Mouse (Mus musculus) midbrain, embryonic 15.5 days (tissue): ENCODE results near the gene Clec12a. TPM values are rescaled to one million over a fixed set of nuclear protein-coding genes. Genes with fewer than 3 reads are reported as not detected.

ENCODE experiments used
- ATAC-seq: fragments of 200-750 bp; cut with Nextera tagmentation; replicated peaks from 2 replicates; pipeline ENCODE4 v1.8.0; 2017; ENCODE audit warnings: moderate TSS enrichment
- H3K27ac ChIP-seq: fragments of 300-500 bp; sonication (generic); 2 replicates; pipeline ENCODE4 v1.5.1; 2015; ENCODE audit warnings: mild to moderate bottlenecking, inconsistent platforms
- H3K27me3 ChIP-seq: fragments of 300-500 bp; sonication (generic); replicated peaks from 2 replicates; pipeline ENCODE4 v1.6.1; 2015; ENCODE audit warnings: inconsistent platforms
- H3K36me3 ChIP-seq: fragments of 300-500 bp; sonication (generic); replicated peaks from 2 replicates; pipeline ENCODE4 v1.6.1; 2015; ENCODE audit warnings: inconsistent platforms
- H3K4me1 ChIP-seq: fragments of 300-500 bp; sonication (generic); 2 replicates; pipeline ENCODE4 v1.6.1; 2015; ENCODE audit warnings: inconsistent platforms
- H3K4me2 ChIP-seq: fragments of 300-500 bp; sonication (generic); 2 replicates; pipeline ENCODE4 v1.6.1; 2015; ENCODE audit warnings: inconsistent platforms, mild to moderate bottlenecking, moderate library complexity
- H3K4me3 ChIP-seq: fragments of 300-500 bp; sonication (generic); 2 replicates; pipeline ENCODE4 v1.5.1; 2015; ENCODE audit warnings: mild to moderate bottlenecking, inconsistent platforms
- H3K9ac ChIP-seq: fragments of 300-500 bp; sonication (generic); 2 replicates; pipeline ENCODE4 v1.6.1; 2015; ENCODE audit warnings: mild to moderate bottlenecking, inconsistent platforms
- H3K9me3 ChIP-seq: fragments of 300-500 bp; sonication (generic); 2 replicates; pipeline ENCODE4 v1.6.1; 2016; ENCODE audit warnings: inconsistent platforms
- WGBS: fragments of 180-500 bp; shearing (Covaris S2); methylation state at CpG from one replicate; pipeline ENCODE4 v1.1.7; 2015; ENCODE audit warnings: mixed read lengths; 5-methylcytosine and 5-hydroxymethylcytosine counted together
- polyA plus RNA-seq: library from polyadenylated mRNA; unstranded; fragments of >200 nt; fragmentation: Nextera tagmentation; extraction: Ambion mirVana; gene quantifications from 2 replicates; pipeline ENCODE4 v1.2.1, GENCODE M21; 2015

Gene Clec12a
- polyA plus RNA-seq, 1 experiment from 2014 or later = 0.17 TPM

- ATAC-seq = no peak
- H3K4me2 ChIP-seq = no peak overlapping the region
- H3K4me1 ChIP-seq = no peaks in the 10 kb centered on the region
- 0 out of 2 replicates have a peak, but pooled peaks cover 3% of the 10 kb centered on the region for H3K9me3 ChIP-seq
- 78% methylated on average over 3 of the region's 3 CpGs for WGBS
- no peak overlapping the region for H3K4me3 ChIP-seq
- no peak overlapping the region for H3K27ac ChIP-seq
- H3K36me3 ChIP-seq = no peaks in the 10 kb centered on the region
- no peak overlapping the region for H3K9ac ChIP-seq
- H3K27me3 ChIP-seq = no peaks in the 10 kb centered on the region
Measured at GRCm38 (mm10) chr6:129344408-129344807, 1.9 kb downstream of the Clec12a start.

DNA sequence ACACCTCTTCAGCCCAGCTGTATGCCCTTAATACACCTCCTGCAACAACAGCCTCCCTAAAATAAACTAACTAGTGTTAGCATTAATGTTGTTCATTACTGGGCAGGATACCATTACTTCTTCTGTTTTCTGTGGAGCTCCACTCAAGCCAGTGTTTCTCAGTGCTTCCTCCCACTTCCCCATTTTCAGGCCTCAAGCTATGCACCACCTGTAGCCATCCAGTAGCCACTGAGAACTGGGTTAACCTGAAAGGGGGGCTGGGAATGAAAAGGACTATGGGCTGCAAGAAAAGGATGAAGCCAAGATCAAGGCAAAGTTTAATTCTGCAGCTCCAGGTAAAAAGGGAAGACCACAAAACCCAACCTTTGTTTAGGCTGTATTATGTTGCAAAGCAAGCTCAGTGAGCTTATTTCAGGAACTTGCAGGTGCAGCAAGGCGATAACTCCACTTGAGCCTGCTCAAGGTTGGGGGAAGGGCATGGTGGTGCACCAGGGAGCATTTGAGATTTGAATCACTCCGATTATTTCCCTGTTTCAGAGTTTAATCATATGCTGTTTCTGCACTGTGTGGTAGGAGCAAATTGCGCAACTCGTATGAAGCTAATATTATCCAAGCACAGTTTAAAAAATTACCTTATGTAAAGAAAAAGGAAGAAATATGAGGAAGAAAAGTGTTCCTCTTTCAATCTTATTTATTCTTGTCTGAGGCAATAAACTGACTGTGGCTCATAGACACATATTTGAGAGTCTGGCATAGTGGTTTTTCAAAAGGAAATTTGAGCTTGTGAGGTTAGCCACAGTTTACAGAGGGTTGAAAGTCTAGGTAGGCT is 7.2 kb downstream of the Clec12a start:
- ATAC-seq = no peak
- Histone ChIP-seq H3K27ac (no peak overlapping the region), H3K9me3 (0 out of 2 replicates have a peak, but pooled peaks cover 3% of the 10 kb centered on the region), H3K36me3 (no peaks in the 10 kb centered on the region), H3K4me2 (no peak overlapping the region), H3K9ac (no peak overlapping the region), H3K4me3 (no peak overlapping the region), H3K27me3 (no peaks in the 10 kb centered on the region), H3K4me1 (no peaks in the 10 kb centered on the region)
- WGBS = 61% methylated on average over 4 of the region's 4 CpGs

- ATAC-seq = no peak
- no peak overlapping the region for H3K4me2 ChIP-seq
Measured at GRCm38 (mm10) chr6:129351091-129351490, 8.6 kb downstream of the Clec12a start.

DNA sequence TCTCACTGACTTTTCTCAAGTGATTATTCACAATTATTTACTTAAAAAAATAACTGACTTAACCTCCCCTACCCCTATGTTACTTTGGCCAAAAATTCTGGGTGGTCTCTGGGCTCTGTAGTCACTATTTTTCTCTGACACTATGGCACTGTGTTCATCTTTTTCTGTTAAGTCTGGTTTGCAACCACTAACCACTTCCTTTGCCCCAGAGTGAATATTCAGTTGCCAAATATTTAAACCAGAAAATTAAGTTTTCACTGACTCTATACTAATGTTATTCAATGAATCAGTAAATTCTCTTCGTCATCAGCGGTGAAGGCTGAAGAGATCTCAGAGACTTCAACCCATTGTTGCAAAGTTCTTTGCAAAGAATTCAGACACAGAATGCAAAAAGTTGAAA is 13.3 kb downstream of the Clec12a start:
- H3K36me3 ChIP-seq = no peaks in the 10 kb centered on the region
- no peaks in the 10 kb centered on the region for H3K27me3 ChIP-seq
- WGBS = 98% methylated on average over 2 of the region's 2 CpGs
- no peak for ATAC-seq
- no peak overlapping the region for H3K4me3 ChIP-seq
- no peaks in the 10 kb centered on the region for H3K4me1 ChIP-seq
- no peak overlapping the region for H3K9ac ChIP-seq
- no peak overlapping the region for H3K27ac ChIP-seq
- H3K4me2 ChIP-seq = no peak overlapping the region
- H3K9me3 ChIP-seq = no peaks in the 10 kb centered on the region

More at GRCm38 (mm10) chr6:129351091-129351490, 8.6 kb downstream of the Clec12a start:
- 0 out of 2 replicates have a peak, but pooled peaks cover 3% of the 10 kb centered on the region for H3K9me3 ChIP-seq
- no peaks in the 10 kb centered on the region for H3K4me1 ChIP-seq
- no peak overlapping the region for H3K27ac ChIP-seq
- H3K27me3 ChIP-seq = no peaks in the 10 kb centered on the region
- H3K9ac ChIP-seq = no peak overlapping the region
- 95% methylated on average over 3 of the region's 3 CpGs for WGBS
- H3K36me3 ChIP-seq = no peaks in the 10 kb centered on the region
- no peak overlapping the region for H3K4me3 ChIP-seq

- Histone ChIP-seq H3K4me1 (no peaks in the 10 kb centered on the region), H3K36me3 (no peaks in the 10 kb centered on the region), H3K9ac (no peak overlapping the region), H3K9me3 (no peaks in the 10 kb centered on the region), H3K4me2 (no peak overlapping the region), H3K27me3 (no peaks in the 10 kb centered on the region), H3K4me3 (no peak overlapping the region), H3K27ac (no peak overlapping the region)
- no peak for ATAC-seq
Measured at GRCm38 (mm10) chr6:129356430-129356829, 13.9 kb downstream of the Clec12a start.

GRCm38 (mm10) chr6:129359515-129359914 is 17.0 kb downstream of the Clec12a start:
- no peak overlapping the region for H3K4me2 ChIP-seq
- H3K4me3 ChIP-seq = no peak overlapping the region
- no peaks in the 10 kb centered on the region for H3K36me3 ChIP-seq
- no peaks in the 10 kb centered on the region for H3K4me1 ChIP-seq
- WGBS = 91% methylated on average over 2 of the region's 2 CpGs
- H3K27ac ChIP-seq = no peak overlapping the region
- no peaks in the 10 kb centered on the region for H3K9me3 ChIP-seq
- H3K9ac ChIP-seq = no peak overlapping the region
- ATAC-seq = no peak
- no peaks in the 10 kb centered on the region for H3K27me3 ChIP-seq

GRCm38 (mm10) chr6:129363942-129364341 is 21.5 kb downstream of the Clec12a start:
- Histone ChIP-seq H3K36me3 (no peaks in the 10 kb centered on the region), H3K9ac (no peak overlapping the region), H3K4me2 (no peak overlapping the region), H3K27ac (no peak overlapping the region), H3K27me3 (no peaks in the 10 kb centered on the region), H3K4me3 (no peak overlapping the region), H3K4me1 (no peaks in the 10 kb centered on the region), H3K9me3 (no peaks in the 10 kb centered on the region)
- 48% methylated on average over 1 of the region's 1 CpGs for WGBS
- no peak for ATAC-seq

GRCm38 (mm10) chr6:129365959-129366359 is 23.5 kb downstream of the Clec12a start:
- H3K4me3 ChIP-seq = no peak overlapping the region
- H3K36me3 ChIP-seq = no peaks in the 10 kb centered on the region
- WGBS = 15% methylated on average over 6 of the region's 6 CpGs
- no peaks in the 10 kb centered on the region for H3K9me3 ChIP-seq
- H3K9ac ChIP-seq = no peak overlapping the region
- H3K4me1 ChIP-seq = no peaks in the 10 kb centered on the region
- H3K27ac ChIP-seq = no peak overlapping the region
- ATAC-seq = peak; percentile 83
- H3K4me2 ChIP-seq = no peak overlapping the region
- no peaks in the 10 kb centered on the region for H3K27me3 ChIP-seq

DNA sequence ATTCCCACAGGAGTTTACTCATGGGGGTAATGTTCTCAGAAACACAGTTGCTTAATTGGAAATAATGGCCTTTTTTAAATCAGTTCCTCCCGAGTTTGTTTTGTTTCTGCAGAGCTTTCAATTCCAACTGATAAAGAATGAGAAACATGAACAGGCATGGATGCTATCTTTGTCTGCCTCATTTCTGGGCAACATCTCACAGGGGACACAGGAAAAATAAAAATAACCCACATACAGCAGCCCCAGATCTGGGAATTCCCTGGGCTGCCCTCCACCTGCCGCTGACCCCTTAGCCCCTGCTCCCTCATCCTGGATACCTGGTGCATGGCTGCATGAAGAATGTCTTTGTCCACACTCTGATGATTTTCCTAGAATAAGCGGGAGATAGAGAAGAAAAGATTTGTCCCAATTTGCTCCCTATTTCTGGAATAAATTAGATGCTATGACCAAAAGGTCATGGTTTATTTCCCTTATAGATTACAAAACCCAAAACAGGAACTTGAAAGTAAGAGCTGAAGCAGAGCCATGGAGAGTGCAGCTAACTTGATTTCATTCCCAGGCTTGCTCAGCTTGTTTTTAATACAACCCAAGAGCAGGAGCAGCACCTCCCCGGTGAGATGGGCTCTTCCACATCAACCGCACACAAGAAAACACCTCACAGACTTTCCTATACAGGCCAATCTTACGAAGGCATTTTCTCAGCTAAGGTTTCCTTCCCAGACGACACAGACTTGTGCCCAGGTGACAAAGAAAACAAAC is 27.1 kb downstream of the Clec12a start:
- no peaks in the 10 kb centered on the region for H3K9me3 ChIP-seq
- no peak overlapping the region for H3K4me3 ChIP-seq
- H3K4me2 ChIP-seq = no peak overlapping the region
- ATAC-seq = no peak
- no peak overlapping the region for H3K9ac ChIP-seq
- no peaks in the 10 kb centered on the region for H3K36me3 ChIP-seq
- 74% methylated on average over 7 of the region's 7 CpGs for WGBS
- no peaks in the 10 kb centered on the region for H3K4me1 ChIP-seq
- no peaks in the 10 kb centered on the region for H3K27me3 ChIP-seq
- no peak overlapping the region for H3K27ac ChIP-seq

- no peak overlapping the region for H3K4me3 ChIP-seq
- no peaks in the 10 kb centered on the region for H3K4me1 ChIP-seq
- H3K27me3 ChIP-seq = no peaks in the 10 kb centered on the region
- 86% methylated on average over 2 of the region's 2 CpGs for WGBS
- H3K9me3 ChIP-seq = no peaks in the 10 kb centered on the region
- no peak overlapping the region for H3K27ac ChIP-seq
- H3K36me3 ChIP-seq = no peaks in the 10 kb centered on the region
- no peak for ATAC-seq
- no peak overlapping the region for H3K9ac ChIP-seq
- H3K4me2 ChIP-seq = no peak overlapping the region
Measured at GRCm38 (mm10) chr6:129374937-129375471, 32.5 kb downstream of the Clec12a start.

GRCm38 (mm10) chr6:129380454-129380853 is 38.0 kb downstream of the Clec12a start:
- Histone ChIP-seq H3K27ac (no peak overlapping the region), H3K9ac (no peak overlapping the region), H3K4me2 (no peak overlapping the region), H3K4me3 (no peak overlapping the region), H3K36me3 (no peaks in the 10 kb centered on the region), H3K4me1 (no peaks in the 10 kb centered on the region), H3K9me3 (no peaks in the 10 kb centered on the region), H3K27me3 (no peaks in the 10 kb centered on the region)
- WGBS = 63% methylated on average over 4 of the region's 4 CpGs
- ATAC-seq = no peak

GRCm38 (mm10) chr6:129381736-129382135 is 39.2 kb downstream of the Clec12a start:
- H3K9ac ChIP-seq = no peak overlapping the region
- no peak overlapping the region for H3K27ac ChIP-seq
- H3K36me3 ChIP-seq = no peaks in the 10 kb centered on the region
- no peaks in the 10 kb centered on the region for H3K27me3 ChIP-seq
- H3K4me3 ChIP-seq = no peak overlapping the region
- ATAC-seq = no peak
- H3K4me1 ChIP-seq = no peaks in the 10 kb centered on the region
- no peak overlapping the region for H3K4me2 ChIP-seq
- 71% methylated on average over 1 of the region's 1 CpGs for WGBS
- no peaks in the 10 kb centered on the region for H3K9me3 ChIP-seq
